Mouse (Mus musculus) megakaryocyte progenitor cell, adult 5-6 weeks (primary cell): Measurements from ENCODE around the gene Cst11. TPM values are rescaled to one million over a fixed set of nuclear protein-coding genes. Genes with fewer than 3 reads are reported as not detected.
A peak's percentile ranks its signal among the peaks of the same experiment; 100 is the strongest.
"Not testable (repeated sequence)": the region's sequence is repeated elsewhere in the genome, so short reads cannot be mapped to it uniquely, and the experiment has no call there.

Experiments used
- ATAC-seq: replicated peaks from 2 replicates; pipeline ENCODE4 v1.8.0; 2016; ENCODE audit warnings: mild to moderate bottlenecking, moderate TSS enrichment, inconsistent platforms; ENCODE audit not compliant: poor library complexity
- total RNA-seq, 2 experiments: library from RNA; stranded (forward) in 1 of 2; stranded (reverse) in 1 of 2; fragments of 157-497, 149-512 nt in 1 of 2; fragments of 200-1000 nt in 1 of 2; gene quantifications; 2 replicates each; pipeline versions ENCODE4 v1.2.3 to v1.2.4; 2015 to 2017

The Cst11 gene
- total RNA-seq (2015), result not detected in 2 replicates
- not detected in 2 replicates for total RNA-seq (2017)

DNA sequence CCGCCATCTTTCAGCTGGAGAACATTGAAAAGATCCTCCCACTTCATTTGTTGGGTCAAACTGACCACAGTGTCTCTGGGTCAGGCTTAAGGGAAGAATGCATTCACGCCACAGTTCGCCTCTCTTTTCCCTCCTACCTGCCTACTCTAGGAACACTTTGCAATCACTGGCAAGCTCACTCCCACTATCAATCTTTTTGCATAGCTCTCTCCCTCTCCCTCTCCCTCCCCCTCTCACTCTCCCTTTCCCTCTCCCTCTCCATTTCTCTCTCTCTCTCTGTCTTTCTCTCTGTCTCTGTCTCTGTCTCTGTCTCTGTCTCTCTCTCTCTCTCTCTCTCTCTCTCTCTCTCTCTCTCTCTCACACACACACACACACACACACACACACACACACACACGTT lies at the start of gene Cst11:
Cst11 (minus strand) TSS at position 101 of the 400 bp plus-strand sequence.
- ATAC-seq, result not testable (repeated sequence)

DNA sequence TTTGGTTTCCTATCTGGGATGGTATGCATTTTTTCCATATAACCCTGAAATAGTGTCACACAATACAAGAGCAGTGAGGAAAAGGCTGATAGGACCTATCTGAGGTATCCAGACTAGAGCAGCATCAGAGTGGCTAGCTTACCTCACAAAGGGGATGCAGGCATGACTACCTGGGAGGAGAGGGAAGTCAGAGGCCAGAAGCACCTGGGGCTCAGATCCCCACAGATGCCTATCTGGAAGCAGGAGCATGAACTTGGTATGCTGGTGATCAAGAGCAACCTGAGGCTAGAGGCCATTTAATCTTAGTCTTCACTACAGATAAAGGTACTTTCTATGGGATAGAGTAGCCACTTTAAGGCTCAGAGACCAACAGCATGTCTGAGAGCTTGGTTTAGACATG lies 48.6 kb upstream of the Cst11 start, which contains the start of gene Cst13:
Cst13 (plus strand) TSS at position 173 of the 400 bp plus-strand sequence.
- ATAC-seq, result no peak

DNA sequence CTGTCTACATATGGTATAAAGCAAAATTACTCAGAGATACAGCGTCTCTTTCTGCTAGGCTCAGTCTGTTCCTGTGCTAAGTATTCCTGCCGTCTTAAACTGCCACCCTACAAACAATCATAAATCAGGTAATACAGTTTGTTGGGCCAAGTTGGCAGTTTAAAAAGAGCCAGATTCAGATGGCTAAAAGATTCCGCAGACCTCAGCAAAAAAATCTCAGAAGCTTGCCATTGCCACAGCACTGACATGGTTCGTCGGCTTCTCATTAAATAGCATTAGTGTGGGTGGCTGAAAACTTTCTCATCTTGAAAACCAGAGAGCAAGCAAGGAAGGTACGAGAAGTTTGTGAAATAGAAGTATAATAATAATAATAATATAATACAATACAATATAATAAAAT lies 35.4 kb upstream of the Cst11 start:
- no peak for ATAC-seq

DNA sequence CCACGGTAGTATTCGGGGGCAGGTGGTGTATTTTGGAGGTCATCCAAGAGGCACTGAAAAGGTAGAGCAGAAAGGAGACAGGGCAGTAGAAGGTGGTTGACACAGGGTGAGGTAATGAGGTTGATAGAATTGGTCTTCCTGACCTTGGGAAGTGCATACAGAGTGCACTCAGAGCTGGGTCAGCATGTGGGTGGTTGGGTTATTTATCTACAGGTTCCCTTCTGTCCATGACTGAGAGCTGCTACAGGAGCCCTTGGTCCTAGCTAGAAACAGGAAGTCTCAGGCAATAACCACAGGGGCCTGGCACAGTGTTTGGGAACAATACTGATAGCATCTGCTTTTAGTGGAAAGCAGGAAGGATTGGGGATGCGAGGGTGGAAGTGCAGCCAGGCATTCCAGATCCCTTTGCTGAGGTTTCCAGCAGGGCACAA lies 30.2 kb upstream of the Cst11 start:
- ATAC-seq, result peak; percentile 37; the same call in 1 of the 2 replicates

DNA sequence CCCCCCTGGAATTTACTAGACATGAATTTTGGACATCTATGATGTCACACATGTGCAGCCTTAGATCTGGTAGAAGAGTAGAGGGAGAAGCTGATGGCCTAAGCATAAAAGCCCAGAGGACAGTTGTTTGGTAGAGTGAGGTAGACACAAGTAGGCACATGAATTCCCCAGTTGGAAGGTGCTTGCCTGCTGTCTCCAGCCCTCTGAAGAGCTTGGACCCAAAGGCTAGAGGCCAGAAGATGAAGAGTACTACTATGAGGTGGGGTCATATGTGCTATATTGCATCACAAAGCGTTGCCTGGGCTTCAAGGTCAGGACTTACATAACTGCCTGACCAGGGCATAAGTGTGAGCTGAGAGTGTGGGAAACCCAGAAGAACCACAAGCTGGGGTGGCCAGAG lies 27.2 kb upstream of the Cst11 start, which contains the start of gene Cst8:
Cst8 (plus strand) TSS at position 301 of the 400 bp plus-strand sequence.
- no peak for ATAC-seq

DNA sequence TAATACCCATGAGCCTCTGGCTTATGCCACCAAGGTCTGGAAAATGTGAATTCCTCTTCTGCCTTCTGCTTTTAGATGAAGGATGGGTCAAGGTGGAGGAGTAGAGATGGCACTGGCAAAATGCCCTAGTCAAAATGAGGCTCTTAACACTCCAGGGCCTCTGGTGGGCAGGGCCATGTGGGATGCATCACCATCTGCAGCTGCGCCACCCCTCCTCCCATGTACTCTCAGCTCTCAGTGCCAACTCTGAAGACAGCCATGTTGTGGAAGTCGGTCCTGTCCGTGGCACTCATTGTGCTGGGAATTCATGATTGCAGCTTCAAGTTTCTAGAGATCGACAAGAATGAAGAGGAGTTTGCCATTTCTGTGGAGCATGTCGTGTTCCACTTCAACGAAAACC lies 17.8 kb upstream of the Cst11 start, which contains the start of gene Cst12:
Cst12 (plus strand) TSS at position 220 of the 400 bp plus-strand sequence.
- no peak for ATAC-seq

DNA sequence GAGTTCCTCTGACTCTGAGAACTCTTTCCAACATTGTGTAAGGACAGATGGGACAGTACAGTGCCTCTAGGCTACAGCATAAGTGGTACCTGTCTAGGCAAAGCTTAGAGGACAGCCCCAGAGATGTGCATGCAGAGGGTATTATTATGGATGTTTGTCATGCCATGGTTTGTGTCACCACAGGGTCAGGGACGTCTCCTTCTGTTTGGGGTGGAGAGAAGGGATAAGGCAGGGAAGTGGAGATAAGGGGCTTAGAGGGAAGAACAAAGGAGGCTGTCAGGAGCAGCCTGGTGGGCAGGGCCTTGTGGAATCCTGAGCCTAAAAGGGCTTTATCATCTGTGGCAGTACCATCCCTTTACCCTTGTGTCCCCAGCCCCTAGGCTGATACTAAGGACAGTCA lies 10.4 kb upstream of the Cst11 start, which contains the start of gene 8030411F24Rik:
8030411F24Rik (plus strand) TSS at position 301 of the 400 bp plus-strand sequence.
- ATAC-seq, result no peak

DNA sequence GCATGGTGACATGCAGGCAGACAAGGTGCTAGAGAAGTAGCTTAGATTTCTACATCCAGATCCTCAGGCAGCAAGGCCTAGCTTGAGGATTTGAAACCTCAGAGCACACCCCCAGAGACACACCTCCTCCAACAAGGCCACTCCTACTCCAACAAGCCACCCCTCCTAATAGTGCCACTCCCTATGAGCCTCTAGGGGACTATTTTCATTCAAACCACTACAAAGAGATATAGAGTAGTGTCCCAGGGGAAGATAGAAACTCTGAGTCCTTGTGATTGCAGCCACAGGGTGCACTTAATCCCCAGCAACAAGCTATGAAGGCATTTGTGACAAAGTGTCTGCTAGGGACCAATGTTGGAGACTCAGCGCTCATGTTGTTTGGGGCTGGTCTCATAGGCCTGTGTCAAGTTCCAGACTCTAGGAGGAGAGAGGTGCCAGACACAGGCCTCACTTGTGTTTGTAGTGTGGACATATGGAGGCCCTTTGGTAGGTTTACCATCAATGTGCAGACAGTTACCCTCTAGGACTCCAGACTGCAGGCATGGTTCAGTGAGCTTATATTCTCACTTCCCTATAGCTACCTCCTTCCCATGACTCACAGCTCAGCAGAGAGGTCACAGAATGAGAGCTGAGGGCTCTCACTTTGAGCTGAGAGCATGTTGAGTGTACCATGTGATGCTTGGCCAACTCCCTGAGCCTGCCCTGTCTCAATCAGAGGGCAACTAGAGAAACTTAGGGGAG lies 7.5 kb downstream of the Cst11 start:
- peak; percentile 92 for ATAC-seq

DNA sequence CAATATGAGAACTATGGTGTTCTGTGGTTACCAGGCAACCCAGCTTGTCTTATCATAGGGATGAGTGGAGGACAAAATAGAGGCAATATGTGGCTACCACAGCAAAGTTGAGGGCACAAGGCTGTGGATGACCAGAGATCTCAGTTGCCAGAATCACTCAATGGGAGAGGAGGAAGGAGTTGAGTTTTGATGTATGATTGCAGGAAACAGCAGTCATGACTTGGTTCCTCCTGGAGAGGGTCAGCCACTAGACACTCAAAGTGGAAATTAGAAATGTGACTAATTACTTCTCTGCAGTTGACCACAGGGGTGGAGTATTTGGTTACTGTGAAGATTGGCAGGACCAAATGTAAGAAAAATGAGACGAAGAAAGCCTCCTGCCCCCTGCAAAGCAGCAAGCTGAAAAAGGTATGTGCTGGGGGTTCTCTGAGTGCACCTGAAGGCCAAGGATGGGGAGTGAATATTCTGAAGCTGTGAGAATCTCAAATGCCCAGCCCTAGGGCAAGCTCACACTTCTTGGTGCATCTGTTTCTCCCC lies 16.9 kb downstream of the Cst11 start:
- ATAC-seq, result 0 out of 2 replicates have a peak, but pooled peaks have one; percentile 10

DNA sequence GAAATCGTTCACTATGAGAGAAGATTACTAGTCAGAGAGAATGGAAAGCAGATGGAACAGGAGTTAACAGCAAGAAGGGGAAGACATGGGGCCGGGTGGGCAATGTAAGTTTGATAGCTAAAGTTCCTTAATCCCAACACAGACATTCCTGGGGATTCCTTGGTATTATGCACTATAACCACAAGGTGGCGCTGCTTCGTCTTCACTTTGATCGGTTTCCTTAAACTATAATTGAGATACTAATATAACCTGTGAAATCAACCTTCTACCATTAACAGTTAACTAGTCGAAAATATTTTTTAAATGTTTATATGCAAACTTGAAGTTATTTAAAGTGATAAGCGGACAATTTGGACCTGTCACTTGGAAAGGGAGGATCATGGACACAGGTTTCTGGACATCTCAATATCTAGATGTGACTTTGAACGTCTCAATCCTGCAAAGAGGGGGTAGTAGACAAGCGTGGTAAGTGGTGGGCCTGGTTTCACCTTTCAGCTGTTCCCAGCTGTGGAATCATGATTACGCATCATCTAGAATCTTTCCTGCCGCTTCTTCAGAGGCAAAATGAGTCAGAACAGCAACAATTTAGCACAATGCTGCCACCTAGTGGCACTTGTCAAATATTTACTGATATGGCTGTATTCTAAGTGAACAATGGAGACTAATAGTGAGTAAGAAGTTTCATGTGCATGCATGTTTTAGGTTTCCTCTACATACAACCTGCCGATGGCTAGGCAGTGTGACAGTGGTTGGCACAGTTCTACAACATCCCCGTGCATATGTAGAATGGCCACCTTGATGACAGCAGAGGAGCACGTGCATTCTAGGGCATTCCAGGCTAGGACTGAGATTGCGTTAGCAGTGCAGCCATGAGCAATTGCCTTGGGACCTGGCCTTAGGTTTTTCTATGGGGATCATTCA lies 19.1 kb downstream of the Cst11 start:
- peak; percentile 95 for ATAC-seq

DNA sequence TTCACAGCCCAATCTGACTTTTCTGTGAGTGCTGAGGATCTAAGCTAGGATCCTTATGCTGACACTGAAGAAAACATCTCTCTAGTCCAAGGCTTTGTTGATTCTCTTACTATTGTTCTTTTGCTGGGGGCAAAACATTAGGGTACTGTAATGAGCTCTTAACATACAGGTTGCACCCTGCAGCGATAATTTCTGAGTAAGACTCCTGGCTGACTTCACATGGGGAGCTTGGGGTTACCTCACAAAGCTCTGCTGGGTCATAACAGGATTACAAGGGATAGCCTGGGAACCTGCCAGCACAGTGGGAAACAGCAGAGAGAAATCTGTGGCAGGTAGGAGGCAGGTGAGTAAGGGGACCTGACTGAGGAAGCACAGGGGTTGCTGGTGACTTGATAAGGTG lies 21.2 kb downstream of the Cst11 start, which contains the start of gene Cstl1:
Cstl1 (plus strand) TSS at position 301 of the 400 bp plus-strand sequence.
- ATAC-seq, result no peak

DNA sequence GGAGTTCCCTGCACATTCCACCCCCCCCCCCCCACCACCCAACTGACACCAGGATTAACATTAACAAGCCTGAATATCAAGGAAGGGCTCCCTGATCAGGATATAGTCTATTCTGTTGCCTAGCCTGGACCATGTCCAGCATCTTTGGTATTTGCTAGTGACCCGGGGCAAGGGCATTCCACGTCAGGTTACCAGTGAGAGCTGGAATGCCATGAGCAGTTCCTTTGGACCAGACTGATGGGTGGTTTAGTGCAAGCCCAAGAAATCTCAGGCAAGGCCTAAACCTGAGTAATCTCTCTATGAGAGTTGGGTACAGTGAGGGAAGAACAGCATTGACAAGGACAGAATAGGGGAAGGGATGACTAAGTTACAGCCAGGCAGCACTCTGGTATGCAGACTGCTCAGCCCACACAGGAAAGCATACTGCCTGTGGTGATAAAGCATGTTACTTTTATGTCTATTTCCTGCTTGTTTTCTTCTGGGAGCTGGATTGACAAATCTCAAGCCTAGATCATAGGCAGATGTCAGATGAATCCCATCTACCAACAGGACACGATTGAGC lies 27.4 kb downstream of the Cst11 start:
- ATAC-seq, result no peak

DNA sequence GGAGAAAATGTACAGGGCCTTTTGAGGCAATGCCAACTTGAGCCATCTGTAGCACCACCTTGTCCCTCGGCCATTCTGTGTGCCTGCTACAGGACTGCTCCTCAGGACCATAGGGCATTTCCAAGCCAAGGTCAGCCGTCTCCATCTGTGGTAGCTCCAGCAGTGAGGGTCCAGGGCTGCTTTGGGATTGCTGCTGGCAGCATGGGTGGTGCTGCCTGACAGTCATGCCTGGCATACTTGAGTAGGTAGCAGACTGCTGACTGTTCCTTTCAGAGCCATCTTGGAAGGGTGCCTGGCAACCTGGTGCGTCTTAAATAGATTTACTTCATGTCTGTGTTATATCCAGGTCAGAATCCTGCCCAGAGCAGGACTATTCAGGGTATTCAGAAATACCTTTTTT lies 28.3 kb downstream of the Cst11 start:
- ATAC-seq, result no peak

DNA sequence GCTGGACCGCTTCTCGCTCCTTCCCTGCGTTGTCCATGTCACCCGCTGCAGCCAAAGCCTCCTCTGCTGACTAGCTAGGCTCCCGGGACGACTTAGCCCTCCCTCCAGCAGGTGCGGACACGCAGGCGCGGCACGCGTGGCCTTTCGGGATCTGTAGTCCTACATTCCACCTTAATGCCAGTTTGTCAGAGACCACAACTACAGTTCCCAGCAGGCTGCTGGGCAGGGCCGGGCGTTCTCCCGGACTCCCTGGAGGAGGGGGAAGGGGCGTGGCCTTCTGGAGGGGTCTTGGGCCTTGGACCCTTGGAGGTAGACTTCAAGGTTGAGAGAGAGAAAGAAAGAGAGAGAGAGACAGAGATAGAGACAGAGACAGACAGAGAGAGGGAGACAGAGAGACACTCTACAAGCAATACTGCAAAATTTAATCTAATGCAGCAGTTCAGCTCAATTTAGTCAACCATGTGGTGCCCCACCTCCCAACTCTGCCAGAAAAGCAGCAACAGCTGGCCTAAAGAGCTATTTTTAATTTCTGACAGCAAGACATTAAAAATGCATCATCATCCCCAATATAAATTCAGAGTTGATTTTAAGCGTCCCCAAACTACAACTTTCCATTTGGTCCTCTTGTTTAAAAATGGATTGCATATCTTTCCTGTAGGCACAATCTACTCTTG lies 38.8 kb downstream of the Cst11 start, which contains the start of gene Napb:
Napb (minus strand) TSS at position 141 of the 674 bp plus-strand sequence.
- ATAC-seq, result peak; percentile 98

DNA sequence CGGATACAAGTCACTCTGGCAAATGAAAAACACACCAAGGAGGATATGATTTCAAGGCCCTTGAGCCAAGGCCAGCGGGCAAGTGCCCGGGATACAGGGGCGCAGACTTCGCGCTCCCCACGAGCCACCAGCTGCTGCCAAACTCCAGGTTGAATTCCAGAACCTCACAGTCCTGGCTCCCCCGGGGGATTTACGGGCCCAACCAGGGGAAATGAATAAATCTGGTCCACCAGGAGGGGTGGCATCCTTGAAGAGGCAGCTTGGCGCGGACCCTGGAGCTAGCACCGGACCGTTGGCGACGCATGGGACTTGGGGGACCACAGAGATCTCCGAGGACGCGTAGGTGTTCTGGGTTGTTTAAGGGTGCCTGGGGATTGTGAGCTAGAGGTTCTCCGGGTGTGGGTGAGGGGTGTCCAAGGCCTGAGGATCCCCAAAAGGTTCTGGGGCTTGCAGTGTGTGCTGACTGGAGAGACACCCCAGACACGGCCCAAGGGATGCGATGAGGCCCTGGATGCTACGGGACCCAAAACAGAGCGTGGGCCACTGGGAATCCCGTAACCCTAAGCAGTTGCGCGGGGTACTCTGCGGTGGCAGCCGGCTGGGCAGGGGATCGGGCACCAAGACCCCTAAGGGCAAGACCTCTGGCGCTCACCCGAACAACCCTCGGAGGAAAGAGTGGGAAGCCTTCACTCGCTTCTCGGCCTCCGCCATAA lies 39.5 kb downstream of the Cst11 start:
- peak; percentile 33 for ATAC-seq

DNA sequence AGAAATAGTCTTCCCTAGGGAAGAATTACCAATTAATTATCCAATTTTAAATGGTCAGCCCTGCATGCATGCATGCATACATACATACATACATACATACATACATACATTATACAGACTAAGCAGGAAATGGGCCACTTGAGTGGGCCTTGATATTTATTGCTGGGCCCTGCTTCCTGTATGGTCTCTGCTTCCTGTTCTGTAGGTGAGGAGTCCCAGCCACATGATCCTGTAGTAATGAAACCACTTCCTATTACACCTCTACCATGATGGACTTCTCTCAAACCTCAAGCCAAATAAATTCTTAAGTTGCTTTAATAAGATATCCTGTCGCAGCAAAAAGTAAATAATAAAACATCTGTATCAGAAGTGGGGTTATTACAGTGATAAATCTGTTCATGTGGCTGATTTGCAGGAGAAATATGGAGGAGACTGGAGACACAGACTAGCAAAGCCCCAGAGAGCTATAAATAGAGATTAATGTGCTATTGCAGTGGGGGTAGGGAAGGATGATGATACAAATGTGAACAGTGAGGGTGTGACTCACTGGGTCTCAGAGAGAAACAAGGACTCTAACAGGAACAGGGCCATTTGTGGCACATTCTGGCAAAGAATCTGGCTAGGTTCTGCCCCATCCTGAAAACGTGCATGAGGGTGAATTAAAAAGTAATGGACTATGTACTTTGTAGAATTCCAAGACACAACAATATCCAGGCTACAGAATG lies 51.9 kb downstream of the Cst11 start:
- ATAC-seq, result peak; percentile 63
